Mouse (Mus musculus) lung, postnatal 14 days (tissue): ENCODE measurements around the gene Gdf9.

Experiments used
- DNase-seq: peaks from one replicate; pipeline ENCODE4 v3.0.0; 2021

Gene Gdf9

DNA sequence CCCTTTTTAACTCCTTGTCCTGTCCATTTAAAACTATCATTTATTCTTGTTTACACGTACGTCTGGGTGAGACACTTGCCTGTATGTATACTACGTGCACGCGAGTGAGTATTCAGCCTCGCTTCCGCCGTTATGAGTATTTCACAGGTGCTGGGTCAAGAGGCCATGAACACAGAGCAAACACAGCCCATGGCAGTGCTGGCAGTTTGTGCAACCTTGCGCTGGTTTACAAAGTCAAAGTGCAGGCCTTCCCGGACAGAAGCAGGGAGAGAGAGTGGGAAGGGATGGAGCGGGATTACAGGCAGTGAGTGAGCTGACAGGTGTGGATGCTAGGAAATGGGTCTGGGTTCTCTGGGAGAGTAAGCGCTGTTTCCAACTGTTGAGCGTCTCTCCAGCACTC, 15.4 kb downstream of the Gdf9 start:
- no peak for DNase-seq

DNA sequence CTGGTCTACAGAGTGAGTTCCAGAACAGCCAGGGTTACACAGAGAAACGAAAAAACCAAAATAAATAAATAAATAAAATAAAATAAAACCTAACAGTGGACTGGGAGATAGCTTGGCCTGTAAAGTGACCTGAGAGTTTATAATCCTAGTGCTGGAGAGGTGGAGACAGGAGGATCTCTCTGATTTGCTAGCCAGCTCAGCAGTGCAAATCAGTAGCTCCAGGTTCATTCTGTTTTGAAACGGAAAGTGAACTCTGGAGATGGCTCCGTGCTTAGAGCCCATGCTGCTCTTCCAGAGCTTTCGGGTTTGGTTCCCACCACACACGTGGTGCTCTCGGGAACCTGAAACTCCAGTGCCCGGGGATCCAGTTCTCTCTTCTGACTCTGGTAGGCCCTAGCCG, 17.2 kb downstream of the Gdf9 start:
- no peak for DNase-seq

DNA sequence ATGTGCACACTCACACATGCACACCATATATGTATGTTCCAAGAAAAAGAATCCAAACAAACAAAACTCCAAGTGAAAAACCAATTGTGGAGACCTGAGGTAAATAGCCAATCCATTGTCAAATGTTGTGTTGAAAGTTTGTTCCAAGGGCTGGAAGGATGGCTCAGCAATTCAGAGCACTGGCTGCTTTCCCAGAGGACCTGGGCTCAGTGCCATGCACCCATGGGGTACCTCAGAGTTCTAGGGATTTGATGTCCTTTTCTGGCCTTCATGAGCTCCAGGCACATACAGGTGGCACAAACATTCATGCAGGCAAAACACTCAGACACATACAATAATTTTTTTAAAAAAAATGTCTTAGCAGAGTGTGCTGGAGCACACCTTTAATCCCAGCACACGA, 17.7 kb downstream of the Gdf9 start:
- DNase-seq: no peak

DNA sequence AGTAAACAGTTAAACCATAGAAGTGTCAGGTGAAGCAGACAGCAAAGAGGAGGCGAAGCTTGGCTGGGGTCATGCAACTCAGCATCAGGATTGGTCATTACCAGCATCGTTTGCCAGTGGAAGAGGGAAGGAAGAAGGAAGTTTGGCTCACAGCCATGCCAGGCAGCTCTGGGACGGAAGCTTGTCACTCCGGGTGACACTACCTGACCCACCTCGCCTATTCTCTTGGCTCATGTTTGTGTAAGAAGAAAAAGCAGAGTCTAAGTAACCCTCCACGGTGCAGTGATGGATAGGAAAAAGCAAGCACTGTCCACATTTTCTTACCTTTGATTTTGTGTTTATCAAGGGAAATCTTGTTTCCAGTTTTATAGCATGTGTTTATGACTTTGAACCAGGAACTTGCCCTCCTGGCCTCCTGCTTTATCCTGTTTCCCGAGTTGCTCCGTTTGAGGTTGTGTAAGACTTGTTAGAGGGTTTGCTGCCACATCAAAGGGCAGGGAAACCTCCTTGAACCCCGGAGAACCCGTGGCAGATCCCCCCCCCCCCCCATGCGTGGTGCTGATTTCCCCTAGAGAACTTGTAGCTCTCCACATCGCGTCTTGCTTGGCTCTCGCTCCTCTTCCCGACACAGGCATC, 19.4 kb downstream of the Gdf9 start:
- no peak for DNase-seq

DNA sequence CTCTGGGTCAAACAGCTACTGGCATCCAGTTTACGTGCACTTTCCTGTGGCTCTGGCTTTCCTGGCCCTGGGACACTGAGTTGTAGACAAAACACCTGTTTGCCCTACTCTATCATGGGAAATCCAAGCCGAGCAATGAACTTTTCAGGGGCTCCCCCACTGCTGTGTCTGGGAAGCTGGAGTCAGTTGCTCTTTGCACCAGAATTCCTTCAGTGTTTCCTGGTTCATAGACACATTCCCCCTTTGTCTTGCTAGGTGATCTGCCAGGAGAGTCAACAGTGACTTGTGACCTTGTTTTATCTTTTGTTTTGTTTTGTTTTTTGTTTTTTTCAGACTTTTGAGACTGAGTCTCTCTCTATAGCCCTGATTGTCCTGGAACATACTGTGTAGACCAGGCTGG, 20.5 kb downstream of the Gdf9 start:
- no peak for DNase-seq

DNA sequence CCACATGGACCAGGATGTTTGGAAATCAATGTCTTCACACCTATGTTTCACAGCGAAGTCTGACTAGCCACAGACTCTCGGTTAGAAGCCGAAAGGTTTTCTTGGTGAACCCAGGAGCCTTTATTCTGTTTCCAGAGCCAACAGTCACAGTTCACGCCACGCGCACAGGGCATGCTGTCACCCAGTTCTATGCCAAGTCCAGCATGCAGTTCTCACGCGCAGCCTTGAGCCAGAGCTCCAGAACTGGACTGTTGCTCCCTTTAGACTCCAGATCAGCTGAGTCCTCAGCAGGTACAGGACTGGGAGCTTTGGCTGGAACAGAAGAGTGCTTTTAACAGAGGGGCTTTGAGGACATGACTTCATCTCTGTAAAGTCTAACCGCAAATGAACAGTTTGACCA, 21.6 kb downstream of the Gdf9 start:
- no peak for DNase-seq

DNA sequence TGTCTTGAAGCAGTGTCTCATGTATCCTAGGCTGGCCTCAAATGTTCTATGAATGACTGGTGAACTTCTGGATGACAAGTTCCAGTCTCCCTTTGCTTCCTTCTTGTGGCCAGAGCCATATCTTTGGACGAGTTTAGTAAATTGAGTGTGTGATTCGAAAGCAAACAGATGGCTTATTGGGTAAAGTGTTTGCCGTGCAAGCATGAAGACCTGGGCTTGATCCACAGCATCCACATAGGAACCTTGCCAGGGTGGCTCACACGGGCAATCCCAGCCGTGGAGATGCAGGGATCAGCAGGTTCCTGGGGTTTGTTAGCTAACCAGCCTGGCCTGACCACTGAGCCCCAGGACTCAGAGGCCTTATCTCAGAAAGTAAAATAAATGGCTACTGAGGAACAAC, 22.2 kb downstream of the Gdf9 start:
- no peak for DNase-seq

DNA sequence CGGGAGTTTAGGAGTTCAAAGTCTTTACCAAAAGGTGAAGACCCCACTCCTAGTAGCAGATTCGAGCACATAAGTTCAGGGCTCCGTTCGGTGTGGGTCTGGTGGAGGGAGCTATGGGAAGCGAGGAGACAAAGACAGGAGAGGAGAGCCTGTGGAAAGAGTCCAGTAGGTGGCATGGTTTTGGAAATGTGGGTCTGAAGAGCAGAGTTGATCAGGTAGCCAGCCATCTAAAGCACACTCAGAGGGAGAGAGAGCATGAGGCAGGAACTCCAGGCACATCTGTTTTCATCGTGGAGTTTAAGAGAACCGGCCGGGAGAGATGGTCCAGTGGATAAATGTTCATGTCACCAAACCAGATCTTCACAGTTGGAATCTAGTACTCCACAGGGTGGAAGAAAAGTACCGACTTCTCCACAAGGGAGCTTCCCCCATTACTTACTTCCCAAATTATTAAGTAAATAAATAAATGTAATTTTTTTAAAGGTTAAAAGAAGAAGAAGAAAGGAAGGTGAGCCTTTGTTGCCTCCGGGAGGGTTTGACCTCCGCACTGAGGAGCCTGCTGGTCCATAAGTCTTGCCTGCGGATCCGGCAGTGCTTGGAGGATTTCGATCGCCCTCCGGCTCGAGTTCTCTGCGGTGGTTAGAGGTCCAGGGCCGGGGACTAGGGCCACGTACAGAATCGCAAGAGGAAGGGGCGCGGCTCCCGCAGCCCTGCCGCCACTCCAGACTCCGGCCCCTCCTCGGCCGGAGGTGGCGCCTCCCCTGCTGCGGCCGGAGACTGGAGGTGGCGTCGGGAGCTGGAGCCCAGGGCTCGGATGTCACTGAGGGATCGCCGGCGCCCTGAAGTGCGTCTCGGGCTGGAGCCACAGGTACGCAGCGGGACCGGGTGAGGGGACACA, 25.9 kb downstream of the Gdf9 start, which contains the start of the genes Gm10447 and Shroom1:
Gene Gm10447 (minus strand): TSS at position 637 of the 898 bp plus-strand sequence.
Gene Shroom1 (plus strand): TSS at position 732 of the 898 bp plus-strand sequence.
- peak; percentile 67 for DNase-seq

DNA sequence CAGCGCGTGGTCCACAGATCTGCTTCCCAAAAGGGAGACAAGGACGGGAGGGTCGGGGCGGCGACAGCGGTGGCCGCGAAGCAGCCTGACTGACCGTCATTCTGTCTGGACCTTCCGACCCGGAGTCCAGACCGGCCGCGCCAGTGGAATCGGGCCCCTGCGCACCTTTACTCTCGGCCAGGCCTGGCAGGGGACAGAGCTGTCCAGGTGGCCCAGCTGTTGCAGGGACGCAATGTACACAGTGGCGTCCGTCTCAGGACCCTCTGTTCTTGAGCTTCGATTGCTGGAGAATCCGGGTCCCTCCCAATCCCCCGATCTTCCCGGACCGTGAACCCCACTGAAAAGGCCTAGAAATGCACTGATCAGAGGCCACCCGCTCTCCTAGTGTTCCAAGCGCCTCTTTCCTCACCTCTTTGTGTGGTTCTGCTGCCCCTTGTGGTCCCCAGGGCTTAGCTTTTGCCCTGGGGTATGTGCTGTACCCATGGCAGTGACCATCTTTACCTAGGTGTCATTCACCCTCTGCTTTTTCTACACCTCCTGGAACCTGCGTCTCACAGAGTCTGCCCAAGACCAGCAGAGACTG, 26.6 kb downstream of the Gdf9 start:
- no peak for DNase-seq

DNA sequence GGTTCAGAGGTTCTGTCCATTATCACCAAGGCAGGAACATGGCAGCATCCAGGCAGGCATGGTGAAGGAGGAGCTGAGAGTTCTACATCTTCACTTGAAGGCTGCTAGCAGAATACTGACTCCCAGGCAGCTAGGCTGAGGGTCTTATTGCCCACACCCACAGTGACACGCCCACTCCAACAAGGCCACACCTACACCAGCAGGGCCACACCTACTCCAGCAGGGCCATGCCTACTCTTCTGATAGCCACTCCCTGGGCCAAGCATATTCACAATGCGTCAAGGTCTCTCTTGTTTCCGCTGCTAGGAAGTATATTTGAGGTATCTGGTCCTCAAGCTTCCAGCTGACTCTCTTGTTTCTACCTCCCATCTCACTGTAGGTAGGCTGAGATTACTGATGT, 28.2 kb downstream of the Gdf9 start:
- DNase-seq: no peak

DNA sequence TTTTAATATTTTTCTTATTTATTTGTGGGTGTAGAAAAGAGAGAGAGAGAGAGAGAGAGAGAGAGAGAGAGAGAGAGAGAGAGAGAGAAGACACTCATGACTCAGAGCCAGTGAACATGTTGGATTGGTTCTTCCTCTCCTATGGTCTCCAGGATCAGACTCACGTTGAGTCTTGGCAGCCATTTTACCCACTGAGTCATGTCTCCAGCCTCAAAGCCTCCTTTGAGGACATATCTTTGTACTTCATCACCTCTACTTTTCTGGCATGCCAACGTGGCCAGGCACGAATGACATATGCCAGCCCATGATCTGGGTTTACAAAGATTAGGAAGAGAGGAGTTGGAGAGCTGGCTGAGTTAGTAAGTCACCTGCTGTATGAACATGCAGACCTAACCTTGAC, 29.4 kb downstream of the Gdf9 start:
- DNase-seq: no peak

DNA sequence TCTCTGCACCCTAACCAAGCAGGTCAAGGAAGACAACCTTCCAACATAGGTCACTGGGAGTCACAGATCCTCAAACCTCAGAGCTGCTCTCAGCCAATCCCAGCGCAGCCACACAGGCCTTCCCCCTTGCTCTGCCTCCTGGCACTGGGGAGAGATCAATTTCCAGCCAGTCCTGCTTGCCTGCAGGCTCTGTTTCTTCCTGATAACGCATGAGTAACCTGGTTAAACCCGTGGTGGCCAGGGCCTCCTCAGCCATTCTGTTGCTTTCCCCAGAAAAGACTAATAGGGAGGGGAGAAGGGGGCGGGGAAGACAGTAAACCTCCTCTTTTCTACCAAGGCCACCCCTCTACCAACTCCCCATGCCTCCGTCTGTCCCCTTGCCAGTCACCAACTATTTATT, 30.9 kb downstream of the Gdf9 start:
- no peak for DNase-seq

DNA sequence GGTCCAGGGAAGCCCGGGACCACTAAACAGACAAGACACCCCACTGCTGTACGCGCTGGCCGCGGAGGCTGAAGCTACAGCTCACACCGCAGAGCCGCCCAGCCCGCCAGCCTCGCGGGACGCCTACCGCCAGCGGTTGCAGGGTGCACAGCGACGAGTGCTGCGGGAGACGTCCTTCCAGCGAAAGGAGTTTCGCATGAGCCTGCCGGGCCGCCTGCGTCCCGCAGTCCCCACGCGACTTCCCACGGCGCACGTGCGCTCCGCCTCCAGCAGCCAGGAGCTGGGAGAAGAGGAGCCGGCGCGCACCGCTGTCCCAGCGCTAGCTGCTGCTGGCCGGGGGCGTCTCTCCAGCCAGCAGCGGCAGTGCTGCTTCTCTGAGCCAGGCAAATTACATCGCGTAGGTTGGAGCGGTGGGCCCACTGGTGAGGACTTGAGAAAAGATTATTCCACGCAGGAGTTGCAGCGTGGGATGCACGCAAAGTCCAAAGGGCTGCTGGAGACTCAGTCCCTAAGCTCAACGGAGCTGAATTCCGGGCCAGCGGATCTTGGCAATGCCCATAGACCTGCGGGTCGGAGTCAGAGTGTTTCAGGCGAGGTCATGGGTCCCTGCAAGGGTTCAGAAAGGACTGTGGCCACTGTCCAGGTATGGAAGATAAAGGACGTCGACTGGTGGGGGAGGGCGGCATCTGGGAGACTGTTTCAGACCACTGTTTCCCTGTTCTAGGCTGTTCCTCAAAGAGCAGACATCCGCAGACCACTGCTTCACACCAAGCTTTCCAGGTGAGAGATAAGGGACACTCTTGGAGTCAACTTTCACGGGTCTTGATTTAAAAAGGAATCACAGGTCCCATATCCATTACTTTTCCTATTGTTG, 33.0 kb downstream of the Gdf9 start:
- no peak for DNase-seq

DNA sequence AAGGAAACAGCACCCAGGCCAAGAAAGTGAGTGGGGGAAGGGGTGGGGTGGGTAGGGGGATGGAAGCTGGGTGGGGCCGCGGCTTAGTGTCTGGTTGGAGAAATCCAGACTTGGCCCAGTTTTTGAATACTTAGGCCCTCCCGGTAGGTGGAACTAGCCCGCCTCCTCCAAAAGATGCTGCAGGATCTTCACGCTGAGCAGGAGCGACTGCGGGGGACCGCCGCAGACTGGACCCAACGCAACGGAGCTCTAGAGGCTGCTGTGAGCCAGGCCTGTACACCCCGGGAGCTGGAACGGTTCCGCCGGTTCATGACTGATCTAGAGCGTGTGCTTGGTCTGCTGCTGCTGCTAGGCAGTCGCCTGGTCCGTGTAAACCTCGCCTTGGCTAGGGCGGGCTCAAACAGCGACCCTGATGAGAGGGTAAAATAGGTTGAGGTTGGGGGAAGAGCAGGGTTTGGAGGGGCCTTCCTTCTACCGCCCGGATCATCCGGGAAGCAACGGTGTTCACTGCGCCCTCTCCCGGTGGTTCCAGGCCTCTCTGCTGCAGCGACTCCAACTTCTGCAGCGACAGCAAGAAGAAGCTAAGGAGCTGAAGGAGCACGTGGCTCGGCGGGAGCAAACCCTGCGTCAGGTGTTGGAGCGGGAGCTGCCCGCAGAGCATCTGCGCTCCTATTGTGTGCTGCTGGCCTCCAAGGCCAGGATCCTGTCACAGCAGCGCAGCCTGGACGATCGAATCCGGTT, 35.6 kb downstream of the Gdf9 start:
- DNase-seq: peak; percentile 85

DNA sequence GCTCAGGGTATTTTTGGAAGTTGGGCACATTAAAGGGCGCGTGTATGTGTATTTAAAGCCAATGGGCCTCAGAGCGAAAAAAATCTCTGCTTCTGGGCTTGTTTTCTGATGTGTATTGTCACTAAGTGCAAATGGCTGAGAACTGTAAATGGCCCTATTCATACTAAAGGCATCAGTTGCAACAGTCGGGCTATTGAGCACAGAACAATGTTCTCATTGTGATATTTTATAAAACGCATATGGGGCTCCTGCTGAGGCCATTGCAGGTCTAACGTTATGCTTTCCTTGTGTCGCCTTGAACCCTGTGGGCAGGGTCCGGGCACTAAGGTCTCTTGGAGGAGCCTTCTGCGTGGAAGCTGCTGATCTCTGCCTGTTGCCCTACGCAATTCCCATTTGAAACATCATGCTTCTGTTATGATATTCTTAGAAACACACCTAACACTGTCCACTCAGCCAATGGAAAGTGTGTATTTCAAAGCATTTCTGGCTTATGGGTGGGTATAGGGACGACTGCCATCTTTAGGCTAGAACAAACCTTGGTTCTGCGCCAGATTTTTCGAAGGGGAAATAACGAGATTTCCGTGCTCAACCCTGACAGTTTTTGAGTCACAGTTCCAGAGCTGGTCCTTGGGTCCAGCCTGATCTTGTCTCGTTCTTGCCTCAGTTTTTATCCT, 38.6 kb downstream of the Gdf9 start:
- DNase-seq: no peak

DNA sequence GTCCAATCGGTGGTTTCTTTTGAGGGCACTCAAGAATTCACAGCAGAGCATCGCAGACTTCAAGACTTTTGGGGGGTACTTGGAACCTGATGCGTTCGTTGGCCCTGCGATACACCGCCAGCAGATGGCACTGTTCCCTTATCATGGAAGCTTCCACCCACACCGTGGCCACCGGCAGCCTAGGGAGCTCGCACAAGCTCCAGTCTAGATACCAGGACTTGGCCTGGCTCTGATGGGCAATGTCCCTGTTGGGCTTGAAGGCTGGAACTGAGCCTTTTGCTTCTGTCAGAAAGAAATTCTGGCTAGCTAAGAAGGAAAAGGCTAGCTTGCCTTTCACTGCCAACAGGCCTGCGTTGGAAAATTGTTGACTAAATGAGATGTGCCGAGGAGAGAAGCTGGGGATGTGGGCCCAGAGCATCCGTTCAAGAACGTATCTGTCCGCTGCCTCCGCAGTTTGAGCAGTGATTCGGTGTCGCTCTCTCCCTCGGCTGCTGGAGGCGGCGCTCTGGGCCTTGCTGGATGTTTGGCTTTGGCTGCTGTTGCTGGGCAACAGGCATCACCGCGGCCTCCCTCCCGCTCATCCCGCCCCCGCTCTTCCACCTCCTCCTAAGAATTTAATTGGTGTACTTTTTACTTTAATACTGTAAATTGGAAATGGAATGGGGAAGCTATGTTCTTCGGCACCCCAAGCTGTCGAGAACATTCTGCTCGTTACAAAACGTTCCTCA, 39.3 kb downstream of the Gdf9 start, which contains the start of gene Gm9837:
Gene Gm9837 (minus strand): TSS at position 512 of the 728 bp plus-strand sequence.
- DNase-seq: peak; percentile 95

DNA sequence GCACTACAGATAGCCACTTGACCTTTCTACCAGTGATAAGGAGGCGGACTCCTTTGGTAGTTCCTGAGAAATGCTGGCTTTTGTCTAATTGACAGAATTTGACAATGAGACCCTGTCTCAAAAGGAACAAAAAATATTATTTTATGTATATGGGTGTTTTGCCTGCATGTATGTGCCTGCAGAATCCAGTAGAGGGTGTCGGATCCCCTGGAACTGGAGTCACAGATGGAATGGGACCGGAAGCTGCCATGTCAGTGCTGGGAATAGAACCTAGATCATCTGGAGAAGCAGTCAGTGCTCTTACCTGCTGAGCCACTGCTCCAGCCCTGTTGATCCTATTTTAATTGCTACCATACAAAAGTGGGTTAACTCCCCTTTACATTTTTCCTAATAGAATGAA, 41.9 kb downstream of the Gdf9 start:
- no peak for DNase-seq

DNA sequence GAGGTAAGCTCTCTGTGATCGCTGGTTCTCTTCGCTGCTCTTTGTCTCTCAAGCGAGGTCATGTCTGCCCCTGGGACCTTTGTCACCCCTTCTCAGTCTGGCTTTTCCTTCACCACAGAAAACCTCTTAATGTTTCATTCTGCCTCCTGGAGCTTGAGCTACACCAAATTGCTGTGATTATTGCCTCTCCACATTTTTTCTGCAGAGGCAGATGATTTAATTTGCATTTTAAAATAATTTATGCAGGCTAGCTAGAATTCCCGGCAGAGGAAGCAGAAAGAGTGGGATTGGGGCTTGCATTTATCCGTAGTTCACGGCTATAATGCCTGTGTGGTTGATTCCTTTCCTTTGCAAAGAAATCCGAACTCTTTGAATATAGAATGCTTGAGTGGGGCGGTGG, 44.8 kb downstream of the Gdf9 start:
- DNase-seq: no peak

DNA sequence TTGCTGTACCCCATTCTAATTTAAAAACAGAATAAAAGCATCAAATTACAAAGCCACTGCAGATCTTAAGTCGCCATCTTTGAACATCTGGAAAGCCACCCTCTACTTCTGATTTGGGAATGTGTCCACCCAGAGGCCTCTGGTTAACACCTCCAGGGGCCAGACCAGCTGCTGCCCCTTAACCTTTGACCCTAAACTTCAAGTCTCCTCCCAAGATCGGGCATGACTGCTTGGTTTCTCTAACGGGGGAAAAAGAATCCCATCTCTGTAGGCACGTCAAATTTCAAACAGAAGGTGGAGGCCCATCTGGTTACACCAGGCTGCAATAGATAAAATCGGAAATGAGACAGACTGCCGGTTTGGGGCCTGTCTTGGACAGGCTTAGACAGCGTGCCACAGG, 47.0 kb downstream of the Gdf9 start:
- no peak for DNase-seq

DNA sequence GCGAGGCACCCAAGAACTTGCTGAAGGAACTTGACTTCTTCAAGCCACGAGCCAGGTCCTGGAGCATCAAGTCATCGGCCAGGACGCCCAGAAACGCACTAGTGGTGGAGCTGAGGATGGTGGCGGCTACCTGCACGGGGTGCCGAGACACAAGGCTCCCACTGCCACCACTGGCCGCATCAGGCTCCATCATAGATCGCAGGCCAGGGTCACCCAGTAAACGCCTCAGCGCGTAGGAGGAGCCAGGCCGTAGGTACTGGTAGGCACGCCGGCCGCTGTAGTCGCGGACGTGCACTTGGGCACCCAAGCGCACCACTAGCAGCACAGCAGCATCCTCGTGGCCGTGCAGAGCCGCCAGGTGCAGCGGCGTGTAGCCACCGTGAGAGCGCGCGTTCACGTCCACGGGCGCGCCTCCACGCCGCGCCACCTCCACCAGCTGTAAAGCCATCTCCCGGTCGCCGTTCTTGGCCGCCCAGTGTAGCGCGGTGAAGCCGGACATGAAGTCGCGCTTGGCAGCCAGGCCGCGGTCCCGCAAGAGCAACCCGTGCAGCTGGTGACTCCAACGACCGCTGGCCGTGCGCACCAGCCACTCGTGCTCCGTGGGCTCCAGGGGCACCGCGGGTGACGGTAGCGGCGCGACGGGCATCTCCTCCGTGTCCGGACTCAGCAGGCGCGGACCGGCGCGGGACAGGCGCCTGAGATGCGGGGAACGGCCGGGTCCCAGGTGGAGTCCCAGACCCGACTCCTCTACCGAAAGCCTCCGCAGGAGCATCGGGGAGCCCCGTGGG, 47.8 kb downstream of the Gdf9 start:
- no peak for DNase-seq
